Mouse (Mus musculus) heart, embryonic 10.5 days (tissue): ENCODE data around the gene Itih2. TPM values are rescaled to one million over a fixed set of nuclear protein-coding genes. Genes with fewer than 3 reads are reported as not detected.

Experiments used
- DNase-seq: peaks from one replicate; pipeline ENCODE4 v3.0.0-alpha.2; 2017; ENCODE audit warnings: low spot score
- H3K27ac ChIP-seq: fragments of 300-500 bp; sonication (generic); 2 replicates; pipeline ENCODE4 v1.5.1; 2016; ENCODE audit warnings: mild to moderate bottlenecking
- H3K27me3 ChIP-seq: fragments of 300-500 bp; sonication (generic); 2 replicates; pipeline ENCODE4 v1.6.1; 2016; ENCODE audit warnings: mild to moderate bottlenecking; ENCODE audit not compliant: poor library complexity, insufficient read depth, severe bottlenecking
- H3K36me3 ChIP-seq: fragments of 300-500 bp; sonication (generic); 2 replicates; pipeline ENCODE4 v1.6.1; 2016; ENCODE audit warnings: mild to moderate bottlenecking, moderate library complexity
- H3K4me1 ChIP-seq: fragments of 300-500 bp; sonication (generic); 2 replicates; pipeline ENCODE4 v1.6.1; 2016; ENCODE audit warnings: mild to moderate bottlenecking
- H3K4me3 ChIP-seq: fragments of 300-500 bp; sonication (generic); 2 replicates; pipeline ENCODE4 v1.5.1; 2016; ENCODE audit warnings: mild to moderate bottlenecking, moderate library complexity
- H3K9me3 ChIP-seq: fragments of 300-500 bp; sonication (generic); 2 replicates; pipeline ENCODE4 v1.6.1; 2016; ENCODE audit warnings: mild to moderate bottlenecking, moderate library complexity
- WGBS: fragments of 180-500 bp; shearing (Covaris S2); methylation state at CpG from one replicate; pipeline ENCODE4 v1.1.7; 2016; 5-methylcytosine and 5-hydroxymethylcytosine counted together
- polyA plus RNA-seq: library from polyadenylated mRNA; unstranded; fragments of >200 nt; fragmentation: Nextera tagmentation; extraction: Ambion mirVana; gene quantifications from 2 replicates; pipeline ENCODE4 v1.2.1, GENCODE M21; 2016

Itih2 gene
- polyA plus RNA-seq, 1 experiment from 2014 or later, result 57.3 TPM

GRCm38 (mm10) chr2:10137320-10137719 is 6.1 kb upstream of the Itih2 start:
- H3K4me1 ChIP-seq, result no peaks in the 10 kb centered on the region
- H3K4me3 ChIP-seq, result no peak overlapping the region
- H3K27me3 ChIP-seq, result no peaks in the 10 kb centered on the region
- 79% methylated on average over 2 of the region's 2 CpGs for WGBS
- no peak for DNase-seq
- H3K9me3 ChIP-seq, result no peaks in the 10 kb centered on the region
- no peaks in the 10 kb centered on the region for H3K36me3 ChIP-seq
- H3K27ac ChIP-seq, result no peak overlapping the region

- Histone ChIP-seq H3K27me3 (no peaks in the 10 kb centered on the region), H3K4me3 (no peak overlapping the region), H3K27ac (no peak overlapping the region), H3K9me3 (no peaks in the 10 kb centered on the region), H3K4me1 (no peaks in the 10 kb centered on the region), H3K36me3 (no peaks in the 10 kb centered on the region)
- no peak for DNase-seq
- 67% methylated on average over 6 of the region's 6 CpGs for WGBS
Observed at GRCm38 (mm10) chr2:10133941-10134340, 2.7 kb upstream of the Itih2 start.

- Histone ChIP-seq H3K4me3 (no peak overlapping the region), H3K9me3 (no peaks in the 10 kb centered on the region), H3K27ac (no peak overlapping the region), H3K27me3 (no peaks in the 10 kb centered on the region), H3K36me3 (no peaks in the 10 kb centered on the region), H3K4me1 (no peaks in the 10 kb centered on the region)
- no peak for DNase-seq
- 76% methylated on average over 1 of the region's 1 CpGs for WGBS
Observed at GRCm38 (mm10) chr2:10132128-10132527, 932 bp upstream of the Itih2 start.

GRCm38 (mm10) chr2:10130341-10130990 is 730 bp downstream of the Itih2 start:
- no peaks in the 10 kb centered on the region for H3K4me1 ChIP-seq
- DNase-seq, result no peak
- H3K4me3 ChIP-seq, result no peak overlapping the region
- 74% methylated on average over 8 of the region's 8 CpGs for WGBS
- H3K9me3 ChIP-seq, result no peaks in the 10 kb centered on the region
- no peaks in the 10 kb centered on the region for H3K36me3 ChIP-seq
- no peak overlapping the region for H3K27ac ChIP-seq
- no peaks in the 10 kb centered on the region for H3K27me3 ChIP-seq

GRCm38 (mm10) chr2:10128571-10128970 is 2.6 kb downstream of the Itih2 start:
- Histone ChIP-seq H3K4me1 (no peaks in the 10 kb centered on the region), H3K27ac (no peak overlapping the region), H3K27me3 (no peaks in the 10 kb centered on the region), H3K4me3 (no peak overlapping the region), H3K36me3 (no peaks in the 10 kb centered on the region), H3K9me3 (no peaks in the 10 kb centered on the region)
- no peak for DNase-seq
- WGBS, result 78% methylated on average over 4 of the region's 4 CpGs

- Histone ChIP-seq H3K9me3 (no peaks in the 10 kb centered on the region), H3K36me3 (no peaks in the 10 kb centered on the region), H3K4me3 (no peak overlapping the region), H3K27ac (no peak overlapping the region), H3K4me1 (no peaks in the 10 kb centered on the region), H3K27me3 (no peaks in the 10 kb centered on the region)
- DNase-seq, result no peak
- WGBS, result 82% methylated on average over 5 of the region's 5 CpGs
Observed at GRCm38 (mm10) chr2:10127471-10127870, 3.7 kb downstream of the Itih2 start.

GRCm38 (mm10) chr2:10126122-10126521 is 5.1 kb downstream of the Itih2 start:
- Histone ChIP-seq H3K4me3 (no peak overlapping the region), H3K9me3 (no peaks in the 10 kb centered on the region), H3K4me1 (no peaks in the 10 kb centered on the region), H3K27ac (no peak overlapping the region), H3K36me3 (no peaks in the 10 kb centered on the region), H3K27me3 (no peaks in the 10 kb centered on the region)
- WGBS, result 86% methylated on average over 4 of the region's 4 CpGs
- no peak for DNase-seq

- WGBS, result 59% methylated on average over 3 of the region's 3 CpGs
- Histone ChIP-seq H3K36me3 (no peaks in the 10 kb centered on the region), H3K9me3 (no peaks in the 10 kb centered on the region), H3K4me1 (no peaks in the 10 kb centered on the region), H3K27me3 (no peaks in the 10 kb centered on the region), H3K27ac (no peak overlapping the region), H3K4me3 (no peak overlapping the region)
- no peak for DNase-seq
Observed at GRCm38 (mm10) chr2:10121826-10122225, 9.4 kb downstream of the Itih2 start.

- H3K9me3 ChIP-seq, result no peaks in the 10 kb centered on the region
- H3K27ac ChIP-seq, result no peak overlapping the region
- no peaks in the 10 kb centered on the region for H3K36me3 ChIP-seq
- H3K4me1 ChIP-seq, result no peaks in the 10 kb centered on the region
- H3K27me3 ChIP-seq, result no peaks in the 10 kb centered on the region
- no peak overlapping the region for H3K4me3 ChIP-seq
- WGBS, result 83% methylated on average over 8 of the region's 8 CpGs
- DNase-seq, result no peak
Observed at GRCm38 (mm10) chr2:10119276-10119675, 11.9 kb downstream of the Itih2 start.

- no peak overlapping the region for H3K27ac ChIP-seq
- 33% methylated on average over 1 of the region's 1 CpGs for WGBS
- DNase-seq, result no peak
- no peak overlapping the region for H3K4me3 ChIP-seq
- no peaks in the 10 kb centered on the region for H3K9me3 ChIP-seq
- no peaks in the 10 kb centered on the region for H3K27me3 ChIP-seq
- H3K36me3 ChIP-seq, result no peaks in the 10 kb centered on the region
- no peaks in the 10 kb centered on the region for H3K4me1 ChIP-seq
Observed at GRCm38 (mm10) chr2:10118751-10119150, 12.4 kb downstream of the Itih2 start.

- Histone ChIP-seq H3K27me3 (no peaks in the 10 kb centered on the region), H3K27ac (no peak overlapping the region), H3K9me3 (no peaks in the 10 kb centered on the region), H3K36me3 (no peaks in the 10 kb centered on the region), H3K4me3 (no peak overlapping the region), H3K4me1 (no peaks in the 10 kb centered on the region)
- no peak for DNase-seq
- 79% methylated on average over 6 of the region's 6 CpGs for WGBS
Observed at GRCm38 (mm10) chr2:10108535-10109189, 22.5 kb downstream of the Itih2 start.

- no peak for DNase-seq
- WGBS, result 44% methylated on average over 6 of the region's 6 CpGs
- no peak overlapping the region for H3K27ac ChIP-seq
Observed at GRCm38 (mm10) chr2:10101180-10101579, 30.0 kb downstream of the Itih2 start.

GRCm38 (mm10) chr2:10100471-10100870 is 30.7 kb downstream of the Itih2 start:
- Histone ChIP-seq H3K27me3 (no peaks in the 10 kb centered on the region), H3K36me3 (no peaks in the 10 kb centered on the region), H3K4me3 (no peak overlapping the region), H3K9me3 (no peaks in the 10 kb centered on the region), H3K27ac (no peak overlapping the region), H3K4me1 (peaks cover 3% of the 10 kb centered on the region; the same call in 1 of the 2 replicates)
- WGBS, result 52% methylated on average over 2 of the region's 2 CpGs
- DNase-seq, result no peak

More at GRCm38 (mm10) chr2:10101180-10101579, 30.0 kb downstream of the Itih2 start:
- no peak overlapping the region for H3K4me3 ChIP-seq
- no peaks in the 10 kb centered on the region for H3K9me3 ChIP-seq
- peaks cover 3% of the 10 kb centered on the region; the same call in 1 of the 2 replicates for H3K4me1 ChIP-seq
- H3K36me3 ChIP-seq, result no peaks in the 10 kb centered on the region
- H3K27me3 ChIP-seq, result no peaks in the 10 kb centered on the region
